Mouse (Mus musculus) heart, embryonic 12.5 days (tissue): ENCODE results near the gene Rai1. TPM values are rescaled to one million over a fixed set of nuclear protein-coding genes. Genes with fewer than 3 reads are reported as not detected.

Source experiments
- ATAC-seq: fragments of 200-750 bp; cut with Nextera tagmentation; 2 replicates; pipeline ENCODE4 v1.8.0; 2017; ENCODE audit warnings: moderate TSS enrichment, moderate library complexity; ENCODE audit not compliant: insufficient number of reproducible peaks, low FRiP score
- H3K27ac ChIP-seq: fragments of 300-500 bp; sonication (generic); 2 replicates; pipeline ENCODE4 v1.5.1; 2016; ENCODE audit warnings: mild to moderate bottlenecking, moderate library complexity; ENCODE audit not compliant: poor library complexity, severe bottlenecking
- H3K27me3 ChIP-seq: fragments of 300-500 bp; sonication (generic); replicated peaks from 2 replicates; pipeline ENCODE4 v1.6.1; 2016; ENCODE audit warnings: mild to moderate bottlenecking, moderate library complexity
- H3K36me3 ChIP-seq: fragments of 300-500 bp; sonication (generic); 2 replicates; pipeline ENCODE4 v1.6.1; 2016; ENCODE audit warnings: mild to moderate bottlenecking, moderate library complexity
- H3K4me1 ChIP-seq: fragments of 300-500 bp; sonication (generic); replicated peaks from 2 replicates; pipeline ENCODE4 v1.6.1; 2016; ENCODE audit warnings: mild to moderate bottlenecking
- H3K4me2 ChIP-seq: fragments of 300-500 bp; sonication (generic); 2 replicates; pipeline ENCODE4 v1.6.1; 2016; ENCODE audit warnings: mild to moderate bottlenecking, moderate library complexity
- H3K4me3 ChIP-seq: fragments of 300-500 bp; sonication (generic); 2 replicates; pipeline ENCODE4 v1.5.1; 2016; ENCODE audit warnings: mild to moderate bottlenecking
- H3K9ac ChIP-seq: fragments of 300-500 bp; sonication (generic); 2 replicates; pipeline ENCODE4 v1.6.1; 2016; ENCODE audit warnings: mild to moderate bottlenecking, moderate library complexity
- H3K9me3 ChIP-seq: fragments of 300-500 bp; sonication (generic); replicated peaks from 2 replicates; pipeline ENCODE4 v1.6.1; 2016; ENCODE audit warnings: mild to moderate bottlenecking, moderate library complexity
- WGBS: fragments of 180-500 bp; shearing (Covaris S2); methylation state at CpG from one replicate; pipeline ENCODE4 v1.1.7; 2016; 5-methylcytosine and 5-hydroxymethylcytosine counted together
- polyA plus RNA-seq: library from polyadenylated mRNA; unstranded; fragments of >200 nt; fragmentation: Nextera tagmentation; extraction: Ambion mirVana; gene quantifications from 2 replicates; pipeline ENCODE4 v1.2.1, GENCODE M21; 2016

The Rai1 gene
- polyA plus RNA-seq, 1 experiment from 2014 or later = 22.2 TPM

DNA sequence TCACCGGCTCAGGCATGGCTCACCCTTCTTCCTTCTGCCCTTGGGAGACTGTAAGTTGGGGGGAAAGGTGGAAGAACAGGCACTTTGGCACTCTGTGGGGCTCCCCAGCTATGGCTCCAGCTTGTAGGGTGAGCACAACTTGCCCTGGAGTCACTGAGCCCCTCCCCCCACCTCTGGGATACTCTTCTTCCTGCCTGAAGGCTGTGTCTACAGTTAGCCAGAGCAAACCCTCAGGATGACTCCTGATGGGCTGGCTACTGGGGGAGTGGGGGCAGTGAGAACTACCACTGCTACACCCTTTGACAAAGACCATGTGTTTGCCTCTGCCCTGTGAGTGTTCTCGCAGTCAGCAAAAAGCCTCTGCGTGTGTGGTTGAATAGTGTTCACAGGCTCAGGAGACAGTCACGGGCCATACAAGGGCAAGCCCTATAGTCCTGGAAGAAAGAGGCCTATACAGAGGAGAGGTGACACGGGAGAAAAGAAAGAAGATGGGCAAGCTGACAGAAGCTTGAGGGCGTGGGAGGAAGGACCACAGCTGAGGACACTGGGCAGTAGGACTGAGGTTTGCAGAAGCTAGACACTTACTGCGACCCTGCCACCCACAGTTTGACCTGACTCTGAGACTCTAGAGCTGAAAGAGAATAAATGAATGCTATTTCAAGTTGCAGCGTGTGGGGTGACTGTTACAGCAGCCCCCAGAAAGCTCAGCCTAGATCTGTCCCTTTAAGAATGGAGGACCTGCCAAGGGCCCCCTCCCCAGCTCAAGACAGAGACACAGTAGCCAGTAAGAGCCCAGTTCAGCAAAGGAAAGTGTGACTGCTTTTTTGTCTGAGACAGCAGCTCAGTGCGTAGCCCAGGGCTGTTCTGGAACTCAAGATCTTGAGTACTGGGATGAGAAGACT lies 9.7 kb upstream of the Rai1 start:
- Histone ChIP-seq H3K4me2 (no peak overlapping the region), H3K27me3 (no peaks in the 10 kb centered on the region), H3K27ac (no peak overlapping the region), H3K36me3 (no peaks in the 10 kb centered on the region), H3K9me3 (no peaks in the 10 kb centered on the region), H3K9ac (peak overlapping the region; percentile 31; the same call in 1 of the 2 replicates), H3K4me1 (peaks cover 68% of the 10 kb centered on the region), H3K4me3 (no peak overlapping the region)
- 50% methylated on average over 9 of the region's 9 CpGs for WGBS
- 0 out of 2 replicates have a peak, but pooled peaks have one; percentile 14 for ATAC-seq

- no peak for ATAC-seq
- Histone ChIP-seq H3K9me3 (no peaks in the 10 kb centered on the region), H3K4me2 (no peak overlapping the region), H3K27me3 (no peaks in the 10 kb centered on the region), H3K27ac (no peak overlapping the region), H3K4me3 (no peak overlapping the region), H3K4me1 (peaks cover 52% of the 10 kb centered on the region), H3K36me3 (no peaks in the 10 kb centered on the region), H3K9ac (no peak overlapping the region)
- WGBS = 32% methylated on average over 8 of the region's 8 CpGs
These were observed 5.1 kb upstream of the Rai1 start for GRCm38 (mm10) chr11:60099555-60100186.

GRCm38 (mm10) chr11:60100827-60101555 lies 3.8 kb upstream of the Rai1 start:
- Histone ChIP-seq H3K36me3 (no peaks in the 10 kb centered on the region), H3K27ac (peak overlapping the region; percentile 6; the same call in 1 of the 2 replicates), H3K4me3 (no peak overlapping the region), H3K9ac (no peak overlapping the region), H3K27me3 (no peaks in the 10 kb centered on the region), H3K4me2 (no peak overlapping the region), H3K9me3 (no peaks in the 10 kb centered on the region), H3K4me1 (peaks cover 39% of the 10 kb centered on the region)
- no peak for ATAC-seq
- 69% methylated on average over 4 of the region's 4 CpGs for WGBS

DNA sequence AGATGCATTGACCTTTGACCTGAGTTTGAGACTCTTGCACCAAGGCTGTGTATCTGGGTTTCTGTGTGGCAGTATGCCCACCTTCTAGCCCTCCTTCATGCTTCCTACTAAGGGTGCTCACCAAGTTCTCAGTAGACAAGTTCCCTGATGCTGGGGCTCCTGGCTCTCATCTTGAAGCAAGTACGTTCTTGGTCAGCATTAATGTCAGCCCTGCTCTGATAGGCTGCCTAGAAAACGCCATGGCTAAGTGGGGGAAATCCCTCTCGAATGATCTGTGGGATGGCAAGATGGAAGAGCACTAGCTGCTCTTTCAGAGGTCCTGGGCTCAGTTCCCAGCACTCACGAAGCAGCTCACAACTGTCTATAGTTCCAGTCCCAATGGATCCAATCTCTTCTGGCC lies 2.8 kb upstream of the Rai1 start:
- no peak for ATAC-seq
- no peaks in the 10 kb centered on the region for H3K9me3 ChIP-seq
- no peak overlapping the region for H3K4me3 ChIP-seq
- H3K36me3 ChIP-seq = no peaks in the 10 kb centered on the region
- H3K27me3 ChIP-seq = no peaks in the 10 kb centered on the region
- H3K4me2 ChIP-seq = no peak overlapping the region
- WGBS = 85% methylated on average over 4 of the region's 4 CpGs
- peaks cover 42% of the 10 kb centered on the region for H3K4me1 ChIP-seq
- no peak overlapping the region for H3K9ac ChIP-seq
- no peak overlapping the region for H3K27ac ChIP-seq

DNA sequence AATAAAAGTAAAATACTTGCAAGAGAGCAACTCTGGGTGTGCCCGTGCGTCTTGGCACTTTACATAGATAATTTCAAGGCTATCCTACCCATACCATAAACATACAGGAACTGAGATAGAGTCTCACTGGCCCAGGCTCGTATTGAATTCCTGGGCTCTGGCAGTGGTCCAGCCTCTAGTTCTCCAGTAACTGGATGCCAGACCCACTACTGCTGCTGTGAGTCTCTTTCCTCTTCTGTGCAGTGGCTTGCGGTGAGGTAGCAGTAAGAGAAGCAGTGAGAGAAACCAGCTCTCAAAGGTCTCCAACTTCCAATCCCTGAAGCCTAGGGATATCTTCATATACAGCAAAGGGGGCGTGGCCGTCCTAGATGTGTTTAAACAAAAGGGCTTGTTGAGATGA lies 2.1 kb upstream of the Rai1 start:
- H3K27me3 ChIP-seq = no peaks in the 10 kb centered on the region
- 49% methylated on average over 6 of the region's 6 CpGs for WGBS

GRCm38 (mm10) chr11:60103567-60103966 lies 1.2 kb upstream of the Rai1 start:
- Histone ChIP-seq H3K36me3 (no peaks in the 10 kb centered on the region), H3K4me3 (no peak overlapping the region), H3K4me1 (peaks cover 55% of the 10 kb centered on the region), H3K9ac (no peak overlapping the region), H3K4me2 (no peak overlapping the region), H3K9me3 (no peaks in the 10 kb centered on the region), H3K27ac (no peak overlapping the region), H3K27me3 (no peaks in the 10 kb centered on the region)
- WGBS = 87% methylated on average over 7 of the region's 7 CpGs
- no peak for ATAC-seq

More for the DNA sequence above, 2.1 kb upstream of the Rai1 start:
- Histone ChIP-seq H3K4me3 (no peak overlapping the region), H3K36me3 (no peaks in the 10 kb centered on the region), H3K9me3 (no peaks in the 10 kb centered on the region), H3K4me1 (peaks cover 46% of the 10 kb centered on the region), H3K9ac (no peak overlapping the region), H3K27ac (peak overlapping the region; percentile 29; the same call in 1 of the 2 replicates), H3K4me2 (no peak overlapping the region)
- ATAC-seq = no peak

- Histone ChIP-seq H3K36me3 (no peaks in the 10 kb centered on the region), H3K9ac (peak overlapping the region; percentile 99), H3K4me1 (peaks cover 64% of the 10 kb centered on the region), H3K4me3 (peak overlapping the region; percentile 95), H3K27me3 (no peaks in the 10 kb centered on the region), H3K4me2 (peak overlapping the region; percentile 80), H3K27ac (peak overlapping the region; percentile 98), H3K9me3 (no peaks in the 10 kb centered on the region)
- under 1% methylated on average over 88 of the region's 88 CpGs for WGBS
- ATAC-seq = peak; percentile 29
These were observed 1.1 kb downstream of the Rai1 start for GRCm38 (mm10) chr11:60105593-60106542.

DNA sequence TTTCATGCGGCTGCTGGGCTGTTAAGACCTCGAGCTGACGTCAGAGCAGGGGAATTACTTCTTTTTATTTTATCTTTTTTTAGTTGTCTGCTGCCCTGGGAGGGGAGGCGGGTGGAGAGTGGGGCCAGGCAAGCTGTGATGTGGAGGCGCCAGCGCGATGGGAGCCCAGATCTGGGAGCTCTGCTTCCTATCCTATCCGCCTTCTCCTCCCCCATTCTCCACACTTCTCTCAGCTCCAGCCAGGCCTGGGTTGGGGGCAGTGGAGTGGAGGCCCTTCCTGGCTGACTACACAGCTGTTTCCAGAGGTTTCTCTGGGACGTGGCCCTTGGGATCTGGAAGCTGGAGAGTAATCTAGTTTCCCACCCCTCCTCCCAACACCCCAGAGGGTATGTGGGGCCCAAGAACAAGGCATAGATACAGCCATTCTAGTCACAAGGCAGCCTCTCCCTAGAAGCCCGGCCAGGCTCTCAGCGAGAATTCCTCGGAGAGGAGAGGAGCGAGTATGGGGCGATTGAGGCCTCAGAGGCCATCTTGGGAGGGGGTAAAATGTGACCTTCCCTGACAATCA lies 1.8 kb downstream of the Rai1 start:
- Histone ChIP-seq H3K36me3 (no peaks in the 10 kb centered on the region), H3K27me3 (no peaks in the 10 kb centered on the region), H3K9ac (peak overlapping the region; percentile 99), H3K4me1 (peaks cover 67% of the 10 kb centered on the region), H3K27ac (peak overlapping the region; percentile 98), H3K4me3 (peak overlapping the region; percentile 95), H3K9me3 (no peaks in the 10 kb centered on the region), H3K4me2 (peak overlapping the region; percentile 80)
- WGBS = 2% methylated on average over 14 of the region's 14 CpGs
- peak; percentile 73 for ATAC-seq

GRCm38 (mm10) chr11:60107449-60107848 lies 2.6 kb downstream of the Rai1 start:
- 76% methylated on average over 3 of the region's 3 CpGs for WGBS
- Histone ChIP-seq H3K36me3 (no peaks in the 10 kb centered on the region), H3K27ac (peak overlapping the region; percentile 98), H3K27me3 (no peaks in the 10 kb centered on the region), H3K4me3 (peak overlapping the region; percentile 95; the same call in 1 of the 2 replicates), H3K9me3 (no peaks in the 10 kb centered on the region), H3K4me1 (peaks cover 75% of the 10 kb centered on the region), H3K4me2 (peak overlapping the region; percentile 80), H3K9ac (peak overlapping the region; percentile 99; the same call in 1 of the 2 replicates)
- no peak for ATAC-seq

GRCm38 (mm10) chr11:60108631-60109172 lies 3.9 kb downstream of the Rai1 start:
- H3K27me3 ChIP-seq = no peaks in the 10 kb centered on the region
- ATAC-seq = no peak

More at GRCm38 (mm10) chr11:60108631-60109172, 3.9 kb downstream of the Rai1 start:
- Histone ChIP-seq H3K27ac (peak overlapping the region; percentile 98; the same call in 1 of the 2 replicates), H3K4me2 (peak overlapping the region; percentile 80), H3K4me3 (no peak overlapping the region), H3K9me3 (no peaks in the 10 kb centered on the region), H3K36me3 (no peaks in the 10 kb centered on the region), H3K9ac (peak overlapping the region; percentile 99), H3K4me1 (peaks cover 77% of the 10 kb centered on the region)
- 24% methylated on average over 5 of the region's 5 CpGs for WGBS
